Mouse (Mus musculus) stomach, postnatal 0 days (tissue): ENCODE results near the gene Ccdc88b.

Source experiments
- CTCF ChIP-seq: IDR thresholded peaks from 2 replicates; pipeline ENCODE4 v1.5.1; 2016; ENCODE audit warnings: antibody characterized with exemption, low read depth, mild to moderate bottlenecking, moderate library complexity
- EP300 ChIP-seq: optimal IDR thresholded peaks from 2 replicates; pipeline ENCODE3; 2016; ENCODE audit warnings: antibody characterized with exemption

- TF ChIP-seq CTCF, result no peak
- TF ChIP-seq EP300, result peak; percentile 54
Observed at GRCm38 (mm10) chr19:6892512-6892911, 34.5 kb upstream of the Ccdc88b start.
